Mouse (Mus musculus) Patski (cell line): ENCODE results near the gene Chrnb2. TPM values are rescaled to one million over a fixed set of nuclear protein-coding genes. Genes with fewer than 3 reads are reported as not detected.

Experiments used
- ATAC-seq: fragments of 100-300 bp; one replicate; pipeline ENCODE4 v1.8.0; 2021
- CTCF ChIA-PET: fragments of 350-600 bp; sonication (Branson Sonifier 250); formaldehyde crosslinking; loops from one replicate; lab custom pipeline; 2022; ENCODE audit warnings: inconsistent platforms; lab: Charles Lee
- POLR2A ChIA-PET: fragments of 350-600 bp; sonication (Branson Sonifier 250); formaldehyde crosslinking; loops from one replicate; lab custom pipeline; 2022; ENCODE audit warnings: antibody characterized with exemption, inconsistent platforms; lab: Charles Lee
- DNase-seq: peaks from one replicate; pipeline ENCODE4 v3.0.0-alpha.2; 2011; ENCODE audit warnings: low read depth, low spot score
- H3K27me3 ChIP-seq: fragments of 371-371 bp; one replicate; pipeline ENCODE4 v1.5.1; 2021
- CTCF ChIP-seq: fragments of 100-300 bp; IDR thresholded peaks from one replicate; pipeline ENCODE4 v1.5.1; 2021
- in situ Hi-C: fragments of 300-500 bp; cut with MboI; formaldehyde crosslinking; loops from 3 replicates; pipeline ENCODE4 v1.11.1; 2018; ENCODE audit warnings: low pct_unique_long_range_greater_than_20kb, mixed read lengths
- polyA plus RNA-seq: library from polyadenylated mRNA; unstranded; gene quantifications from one replicate; pipeline ENCODE4 v1.2.3, GENCODE M21; 2021

The Chrnb2 gene
- polyA plus RNA-seq, 1 experiment from 2014 or later: 1.5 TPM

DNA sequence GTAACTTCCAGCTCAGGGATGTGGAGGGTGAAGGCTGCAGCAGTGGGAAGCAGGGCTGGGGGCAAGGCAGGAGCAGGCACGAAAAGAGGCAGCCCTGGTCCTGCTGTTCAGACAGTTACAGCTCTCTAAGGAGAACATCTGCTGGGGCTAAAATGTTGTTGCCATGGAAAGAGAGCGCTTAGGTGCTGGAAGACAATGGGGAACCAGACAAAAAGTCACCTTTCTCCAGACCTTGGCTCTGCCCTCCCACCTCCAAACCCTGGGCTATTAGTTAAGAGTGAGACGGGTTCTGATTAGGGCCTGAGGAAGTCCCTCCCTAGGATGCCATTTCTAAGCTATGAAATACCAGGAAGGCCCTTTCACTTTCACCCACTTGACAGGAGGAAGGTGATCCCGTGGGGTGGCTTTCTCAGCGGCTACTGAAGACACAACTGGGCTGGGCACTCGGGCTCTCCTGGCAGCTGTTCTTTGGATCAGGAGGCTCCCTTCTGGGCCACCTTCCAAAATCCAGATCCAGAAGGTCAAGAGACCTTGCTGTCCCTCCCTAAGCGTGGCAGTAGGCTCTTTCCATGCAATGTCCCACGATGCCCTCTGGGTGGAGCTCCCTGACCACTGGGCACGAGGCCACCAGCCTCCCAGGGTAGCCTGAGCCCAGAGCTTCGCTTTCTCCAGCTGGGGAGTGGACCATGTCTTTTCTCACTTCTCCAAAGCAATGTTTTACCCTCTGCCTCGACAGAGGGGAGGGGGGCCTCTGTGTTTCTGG, 20.7 kb upstream of the Chrnb2 start:
- DNase-seq (peak; percentile 34), ATAC-seq (peak; percentile 76)
- H3K27me3 ChIP-seq: no peaks in the 10 kb centered on the region
- in situ Hi-C loops: loop anchor here (5.0 kb wide), 2 partner anchors 67 to 292 kb away; no protein-coding TSS in a partner anchor
- no peak for TF ChIP-seq CTCF
- ChIA-PET POLR2A (interaction anchor here (1.0 to 1.8 kb wide), 3 partner anchors 9 to 128 kb away, joined by 3 to 6 read pairs (median 3); partner anchors contain the start of gene Il6ra), CTCF (interaction anchor here (0.7 to 4.5 kb wide), 30 partner anchors 9 to 292 kb away, joined by 3 to 58 read pairs (median 4); partner anchors contain the start of genes Atp8b2, Il6ra and Ube2q1)

GRCm38 (mm10) chr3:89781640-89782039, 17.2 kb upstream of the Chrnb2 start:
- CTCF ChIA-PET: no interaction called here
- H3K27me3 ChIP-seq: no peaks in the 10 kb centered on the region
- no peak for DNase-seq
- no peak for ATAC-seq
- no peak for TF ChIP-seq CTCF
- POLR2A ChIA-PET: no interaction called here
- in situ Hi-C loops: no loop called here

GRCm38 (mm10) chr3:89780102-89780501, 15.7 kb upstream of the Chrnb2 start:
- DNase-seq: no peak
- TF ChIP-seq CTCF: no peak
- in situ Hi-C loops: no loop called here
- no peaks in the 10 kb centered on the region for H3K27me3 ChIP-seq
- ChIA-PET CTCF (no interaction called here), POLR2A (interaction anchor here (0.5 kb wide), 1 partner anchor 34 kb away, joined by 3 read pairs; no protein-coding TSS in a partner anchor)
- no peak for ATAC-seq

- ChIA-PET CTCF (interaction anchor here (1.2 to 6.5 kb wide), 6 partner anchors 9 to 86 kb away, joined by 3 to 58 read pairs (median 6); no protein-coding TSS in a partner anchor), POLR2A (interaction anchor here (1.5 to 1.8 kb wide), 2 partner anchors 9 to 93 kb away, joined by 3 to 6 read pairs; no protein-coding TSS in a partner anchor)
- in situ Hi-C loops: no loop called here
- DNase-seq (no peak), ATAC-seq (no peak)
- TF ChIP-seq CTCF: no peak
- H3K27me3 ChIP-seq: no peaks in the 10 kb centered on the region
Measured at GRCm38 (mm10) chr3:89776001-89776400, 11.6 kb upstream of the Chrnb2 start.

DNA sequence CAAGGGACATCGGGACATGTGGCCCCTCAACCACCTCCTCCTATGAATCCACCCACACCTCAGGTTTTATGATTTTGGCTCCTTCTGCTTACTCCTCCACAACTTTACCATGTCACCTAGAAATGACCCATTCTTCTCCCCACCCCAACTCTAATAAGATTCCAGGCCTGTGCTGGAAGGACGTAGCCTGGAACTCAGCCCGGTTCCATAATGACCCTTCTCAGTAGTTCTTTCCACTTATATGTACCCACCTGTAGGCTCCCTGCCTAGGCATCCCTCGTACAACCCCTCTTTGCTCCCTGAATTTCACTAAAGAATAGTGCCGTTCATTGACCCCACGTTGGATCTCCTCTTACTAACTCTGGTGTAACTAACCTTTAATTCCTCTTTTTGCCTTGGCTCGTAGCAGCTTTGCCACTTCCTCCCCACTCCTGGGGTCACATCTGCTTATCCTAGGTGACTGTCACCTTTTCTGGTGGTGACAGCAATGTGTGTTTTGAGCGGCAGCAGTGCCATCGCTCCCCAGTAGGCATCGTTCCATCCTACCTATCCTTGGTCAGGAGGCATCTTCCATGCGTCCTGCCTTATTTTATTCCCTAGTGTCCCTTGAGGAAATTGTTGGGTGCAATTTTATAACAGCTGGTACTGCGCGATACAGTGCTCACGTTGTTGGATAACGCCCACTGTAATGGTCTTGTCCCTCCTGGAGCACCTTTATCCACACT, 10.0 kb upstream of the Chrnb2 start:
- no peak for TF ChIP-seq CTCF
- ChIA-PET CTCF (interaction anchor here (1.0 to 6.5 kb wide), 4 partner anchors 10 to 303 kb away, joined by 3 to 58 read pairs (median 37); partner anchors contain the start of gene Adar), POLR2A (no interaction called here)
- H3K27me3 ChIP-seq: no peaks in the 10 kb centered on the region
- no peak for ATAC-seq
- no peak for DNase-seq
- in situ Hi-C loops: no loop called here

DNA sequence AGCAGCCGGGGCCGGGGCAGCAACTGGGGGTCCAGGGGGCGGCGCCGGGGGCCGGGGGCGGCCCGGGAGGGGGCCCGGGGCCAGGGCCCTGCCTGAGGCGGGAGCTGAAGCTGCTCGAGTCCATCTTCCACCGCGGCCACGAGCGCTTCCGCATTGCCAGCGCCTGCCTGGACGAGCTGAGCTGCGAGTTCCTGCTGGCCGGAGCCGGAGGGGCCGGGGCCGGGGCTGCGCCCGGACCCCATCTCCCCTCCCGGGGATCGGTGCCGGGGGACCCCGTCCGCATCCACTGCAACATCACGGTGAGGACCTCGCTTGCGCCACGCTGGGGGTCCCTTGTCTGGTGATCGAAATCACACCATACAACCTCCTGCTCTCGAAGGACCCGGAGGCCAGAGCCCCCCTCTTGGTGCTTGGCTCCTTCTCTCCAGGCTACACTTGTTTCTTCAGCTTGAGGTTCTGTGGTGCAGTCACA, 9.3 kb upstream of the Chrnb2 start:
- ChIA-PET POLR2A (interaction anchor here (1.9 kb wide), 1 partner anchor 9 kb away, joined by 5 read pairs; no protein-coding TSS in a partner anchor), CTCF (interaction anchor here (1.8 to 6.5 kb wide), 5 partner anchors 11 to 80 kb away, joined by 6 to 58 read pairs (median 17); partner anchors contain the start of gene Adar)
- TF ChIP-seq CTCF: no peak
- no peak for DNase-seq
- no peaks in the 10 kb centered on the region for H3K27me3 ChIP-seq
- in situ Hi-C loops: no loop called here
- peak; percentile 17 for ATAC-seq

DNA sequence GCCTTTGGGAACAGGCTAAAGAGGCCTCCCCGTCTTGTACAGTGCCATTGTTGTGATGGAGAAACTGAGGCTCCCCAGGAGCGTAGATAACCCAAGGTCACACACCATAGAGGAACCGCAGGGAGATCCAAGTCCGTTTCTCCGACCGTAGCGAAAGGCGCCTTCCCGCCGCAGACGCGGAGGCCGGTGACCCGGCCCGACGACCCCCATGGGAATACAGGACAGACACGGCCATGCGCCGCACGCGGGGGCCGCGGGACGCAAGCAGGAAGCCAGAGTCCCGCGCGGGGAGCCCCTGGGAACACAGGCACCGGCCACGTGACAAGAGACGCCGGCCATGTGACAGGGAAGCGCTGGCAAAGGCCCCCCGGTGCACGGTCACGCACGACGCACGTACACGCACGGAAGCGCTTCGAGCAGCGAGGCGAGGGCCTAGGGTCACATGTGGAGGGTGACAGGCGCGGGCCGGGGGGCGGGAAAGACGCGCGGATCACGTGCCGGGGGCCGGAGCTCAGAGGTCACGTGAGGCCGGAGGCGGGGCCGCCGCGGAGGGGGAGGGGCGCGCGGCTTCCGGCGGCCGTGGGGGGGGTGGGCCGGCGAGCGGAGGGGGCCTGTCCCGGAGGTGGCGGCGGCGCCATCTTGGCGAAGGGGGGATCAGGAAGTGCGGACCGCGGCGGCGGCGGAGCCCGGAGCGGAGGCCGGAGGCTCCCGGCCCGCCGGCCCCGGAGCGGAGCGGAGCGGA, 8.7 kb upstream of the Chrnb2 start, which contains the start of gene Ube2q1:
TSS of gene Ube2q1 (plus strand) at position 649 of the 742 bp plus-strand sequence.
- ATAC-seq: peak; percentile 63
- TF ChIP-seq CTCF: no peak
- in situ Hi-C loops: no loop called here
- ChIA-PET POLR2A (interaction anchor here (1.2 to 2.4 kb wide), 4 partner anchors 10 to 85 kb away, joined by 3 to 10 read pairs (median 5); no protein-coding TSS in a partner anchor), CTCF (interaction anchor here (0.7 to 6.5 kb wide), 21 partner anchors 11 to 317 kb away, joined by 3 to 58 read pairs (median 4); partner anchors contain the start of genes Adar and Hax1)
- DNase-seq: peak; percentile 85
- H3K27me3 ChIP-seq: no peaks in the 10 kb centered on the region

GRCm38 (mm10) chr3:89772588-89772967, 8.1 kb upstream of the Chrnb2 start:
- no peaks in the 10 kb centered on the region for H3K27me3 ChIP-seq
- in situ Hi-C loops: no loop called here
- ATAC-seq (peak; percentile 41), DNase-seq (peak; percentile 88)
- no peak for TF ChIP-seq CTCF
- CTCF ChIA-PET: interaction anchor here (0.7 to 6.5 kb wide), 23 partner anchors 11 to 316 kb away, joined by 3 to 58 read pairs (median 4); partner anchors contain the start of genes Adar and Hax1
- POLR2A ChIA-PET: interaction anchor here (1.2 to 2.4 kb wide), 5 partner anchors 10 to 85 kb away, joined by 3 to 10 read pairs (median 5); no protein-coding TSS in a partner anchor

GRCm38 (mm10) chr3:89770425-89771002, 6.1 kb upstream of the Chrnb2 start:
- no peak for TF ChIP-seq CTCF
- DNase-seq: no peak
- ATAC-seq: no peak
- CTCF ChIA-PET: interaction anchor here (0.8 to 4.5 kb wide), 8 partner anchors 14 to 258 kb away, joined by 3 to 57 read pairs (median 4); no protein-coding TSS in a partner anchor
- H3K27me3 ChIP-seq: peaks cover 2% of the 10 kb centered on the region
- POLR2A ChIA-PET: interaction anchor here (0.5 kb wide), 1 partner anchor 353 kb away, joined by 5 read pairs; no protein-coding TSS in a partner anchor
- in situ Hi-C loops: no loop called here
